Mouse (Mus musculus): ENCODE data around the gene Shb. TPM values are rescaled to one million over a fixed set of nuclear protein-coding genes. Genes with fewer than 3 reads are reported as not detected.

Gene Shb
- polyA plus RNA-seq, 1 experiment from 2014 or later = 6.6 TPM

- 3% methylated on average over 5 of the region's 5 CpGs for WGBS
- Histone ChIP-seq H3K4me2 (peak overlapping the region; percentile 15), H3K4me3 (replicated peaks) (no peak overlapping the region), H3K9me3 (no peaks in the 10 kb centered on the region), H3K27ac (peak overlapping the region; percentile 36), H3K9ac (replicated peaks) (no peak overlapping the region), H3K4me1 (replicated peaks) (peaks cover 99% of the 10 kb centered on the region), H3K36me3 (peaks cover 8% of the 10 kb centered on the region; the same call in 1 of the 2 replicates), H3K27me3 (0 out of 2 replicates have a peak, but pooled peaks cover 5% of the 10 kb centered on the region)
- ATAC-seq (ENCODE audit: insufficient number of reproducible peaks, insufficient read depth, low FRiP score, low TSS enrichment, low read depth) = no peak
These were observed 39.6 kb downstream of the Shb start for GRCm38 (mm10) chr4:45492681-45493081.

DNA sequence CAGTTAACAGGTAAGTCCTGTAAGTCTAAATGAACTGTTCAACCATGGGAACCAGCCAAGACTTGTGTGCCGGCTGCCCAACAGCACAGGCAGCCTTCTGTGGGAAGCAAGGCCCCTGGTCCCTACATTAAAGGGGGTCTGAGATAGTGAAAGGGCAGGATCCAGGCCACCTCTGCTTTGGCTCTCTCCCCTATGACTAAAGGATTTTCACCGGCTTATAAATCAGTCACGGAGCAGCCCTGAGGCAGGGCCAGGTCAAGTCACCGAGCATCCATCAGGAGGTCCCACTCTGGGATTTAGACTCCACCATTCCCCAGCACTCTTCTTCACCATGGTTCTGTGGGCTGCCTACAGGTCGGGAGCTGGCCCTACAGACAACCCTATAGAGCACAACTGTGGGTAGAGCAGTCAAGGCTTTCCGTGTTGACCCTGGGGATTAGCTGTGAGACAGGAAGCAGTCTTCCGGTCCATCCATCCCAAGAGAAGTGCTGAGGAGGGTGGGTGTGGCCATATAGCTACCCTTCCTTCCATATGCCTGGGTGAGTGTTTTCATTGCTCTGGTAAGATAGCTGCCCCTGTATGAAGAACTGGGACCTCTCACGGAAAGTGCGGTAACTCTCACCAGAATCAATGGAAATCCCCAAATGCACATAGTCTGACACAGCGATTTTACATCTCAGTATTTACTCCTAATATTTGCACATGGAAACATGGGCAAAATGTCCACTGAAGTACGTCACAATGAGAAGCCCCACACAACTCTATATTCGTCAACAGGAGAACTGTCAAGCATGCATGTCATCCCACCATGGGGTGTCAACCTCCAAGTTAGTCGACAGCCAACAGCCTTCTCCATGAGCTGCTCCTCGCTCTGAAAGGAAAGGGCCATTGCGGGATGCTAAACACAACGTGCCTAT is 40.3 kb downstream of the Shb start:
- no peak overlapping the region for H3K9ac ChIP-seq (replicated peaks)
- peak overlapping the region; percentile 21; the same call in 1 of the 2 replicates for H3K4me2 ChIP-seq
- no peaks in the 10 kb centered on the region for H3K27me3 ChIP-seq
- no peak for ATAC-seq (ENCODE audit: insufficient number of reproducible peaks, insufficient read depth, low FRiP score, low TSS enrichment, low read depth)
- 30% methylated on average over 16 of the region's 16 CpGs for whole genome bisulfite sequencing
- peaks cover 15% of the 10 kb centered on the region for H3K36me3 ChIP-seq
- peak overlapping the region; percentile 36 for H3K27ac ChIP-seq
- no peaks in the 10 kb centered on the region for H3K9me3 ChIP-seq
- H3K4me1 ChIP-seq (replicated peaks) = peaks cover 96% of the 10 kb centered on the region
- no peak overlapping the region for H3K4me3 ChIP-seq (replicated peaks)

DNA sequence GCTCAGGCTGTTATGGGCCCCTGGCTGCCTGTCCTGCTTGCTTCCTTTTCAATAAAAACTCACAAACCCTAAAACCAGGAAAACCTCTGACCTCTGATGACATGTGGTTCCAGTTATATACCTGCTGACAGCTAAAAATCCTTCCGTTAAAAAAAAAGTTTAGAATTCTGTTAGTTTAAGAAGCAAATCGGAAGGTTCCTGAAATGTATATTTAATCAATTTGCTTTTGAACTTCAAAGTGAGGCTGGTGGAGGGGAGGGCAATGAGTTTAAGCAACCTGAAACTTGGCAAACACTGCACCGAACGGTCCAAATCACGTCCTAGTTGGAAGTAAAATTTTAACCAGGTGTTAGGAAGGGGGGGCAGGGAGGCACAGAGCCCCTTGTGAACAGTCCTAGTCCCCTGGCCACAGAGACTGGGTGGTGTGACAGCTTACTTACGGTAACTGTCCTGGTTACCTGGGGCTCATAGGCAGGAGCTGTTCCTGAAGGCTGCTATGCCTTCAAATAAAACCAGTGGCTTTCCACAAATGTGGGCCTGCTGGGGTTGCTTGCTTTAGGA is 41.1 kb downstream of the Shb start:
- WGBS = 4% methylated on average over 6 of the region's 6 CpGs
- H3K4me3 ChIP-seq (replicated peaks) = no peak overlapping the region
- no peaks in the 10 kb centered on the region for H3K9me3 ChIP-seq

DNA sequence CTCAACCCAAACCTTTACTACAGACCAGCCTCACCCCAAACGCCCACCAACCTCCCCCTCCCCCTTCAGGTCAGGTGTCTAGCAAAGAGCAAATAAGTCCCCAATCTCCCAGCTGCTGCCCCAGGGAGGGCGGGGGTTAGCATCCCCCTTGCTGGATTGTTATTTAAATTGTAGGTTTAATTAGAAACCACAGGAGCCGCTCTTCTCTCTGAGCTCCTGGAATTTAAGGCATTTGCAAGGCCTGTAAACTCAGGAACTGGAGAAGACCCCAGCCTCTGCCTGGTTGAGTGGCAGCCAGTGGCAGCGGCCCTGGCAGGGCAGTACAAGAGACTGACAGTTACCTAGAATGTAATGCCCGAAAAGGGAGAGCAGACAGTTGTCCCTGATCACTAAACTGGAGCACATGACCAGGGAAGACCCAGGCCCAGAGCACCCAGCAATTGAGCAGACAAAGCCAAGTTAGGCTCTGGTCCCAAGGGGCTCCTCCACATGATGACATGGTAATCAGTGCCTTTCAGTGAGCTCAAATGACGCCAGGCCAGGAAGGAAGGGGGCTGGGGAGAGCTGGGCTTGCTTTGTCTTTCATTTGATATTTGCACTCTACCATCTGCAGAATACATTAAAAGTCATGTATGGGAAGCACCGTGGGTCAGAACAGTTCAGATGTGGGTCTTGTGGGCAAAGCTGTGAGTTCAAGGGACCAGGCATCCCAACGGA is 42.1 kb downstream of the Shb start:
- Histone ChIP-seq H3K27ac (peak overlapping the region; percentile 77), H3K27me3 (no peaks in the 10 kb centered on the region), H3K9me3 (no peaks in the 10 kb centered on the region), H3K36me3 (peaks cover 17% of the 10 kb centered on the region), H3K4me3 (replicated peaks) (no peak overlapping the region), H3K4me2 (peak overlapping the region; percentile 21), H3K4me1 (replicated peaks) (peaks cover 84% of the 10 kb centered on the region), H3K9ac (replicated peaks) (no peak overlapping the region)
- 6% methylated on average over 8 of the region's 8 CpGs for WGBS
- no peak for ATAC-seq (ENCODE audit: insufficient number of reproducible peaks, insufficient read depth, low FRiP score, low TSS enrichment, low read depth)

More for the DNA sequence above, 41.1 kb downstream of the Shb start:
- Histone ChIP-seq H3K36me3 (peaks cover 17% of the 10 kb centered on the region), H3K27me3 (no peaks in the 10 kb centered on the region), H3K4me2 (peak overlapping the region; percentile 21), H3K9ac (replicated peaks) (no peak overlapping the region), H3K27ac (peak overlapping the region; percentile 77), H3K4me1 (replicated peaks) (peaks cover 89% of the 10 kb centered on the region)
- no peak for ATAC-seq (ENCODE audit: insufficient number of reproducible peaks, insufficient read depth, low FRiP score, low TSS enrichment, low read depth)

GRCm38 (mm10) chr4:45489141-45490035 is 42.9 kb downstream of the Shb start:
- Histone ChIP-seq H3K4me2 (peak overlapping the region; percentile 21; the same call in 1 of the 2 replicates), H3K36me3 (peaks cover 17% of the 10 kb centered on the region), H3K4me1 (replicated peaks) (peaks cover 80% of the 10 kb centered on the region), H3K9ac (replicated peaks) (0 out of 2 replicates have a peak overlapping the region, but pooled peaks have one; percentile 0), H3K4me3 (replicated peaks) (no peak overlapping the region), H3K27ac (peak overlapping the region; percentile 77), H3K9me3 (no peaks in the 10 kb centered on the region), H3K27me3 (no peaks in the 10 kb centered on the region)
- 30% methylated on average over 18 of the region's 18 CpGs for WGBS
- no peak for ATAC-seq (ENCODE audit: insufficient number of reproducible peaks, insufficient read depth, low FRiP score, low TSS enrichment, low read depth)

DNA sequence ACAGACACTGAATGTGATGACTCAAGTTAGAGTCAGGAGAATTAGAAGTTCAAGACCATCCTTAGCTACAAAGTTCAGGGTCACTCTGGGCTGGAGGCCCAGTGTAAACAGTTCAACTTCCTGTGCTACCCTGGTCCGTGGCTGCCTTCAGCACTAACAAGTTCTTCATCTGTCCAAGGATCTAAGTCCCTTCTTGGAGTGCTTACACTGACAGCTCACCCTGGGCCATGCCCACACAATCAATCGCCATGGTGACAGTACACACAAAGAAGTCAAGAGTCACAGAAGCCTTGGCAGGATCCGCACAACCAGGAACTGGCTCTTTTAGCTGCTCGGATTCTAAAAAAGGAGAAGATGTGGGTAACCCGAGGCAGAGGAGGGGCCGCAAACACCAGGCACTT is 44.6 kb downstream of the Shb start:
- H3K36me3 ChIP-seq = peaks cover 17% of the 10 kb centered on the region
- no peaks in the 10 kb centered on the region for H3K27me3 ChIP-seq
- no peak overlapping the region for H3K27ac ChIP-seq
- H3K4me2 ChIP-seq = no peak overlapping the region
- no peaks in the 10 kb centered on the region for H3K9me3 ChIP-seq
- no peak overlapping the region for H3K9ac ChIP-seq (replicated peaks)
- ATAC-seq (ENCODE audit: insufficient number of reproducible peaks, insufficient read depth, low FRiP score, low TSS enrichment, low read depth) = no peak
- 55% methylated on average over 6 of the region's 6 CpGs for WGBS
- H3K4me1 ChIP-seq (replicated peaks) = peaks cover 75% of the 10 kb centered on the region
- no peak overlapping the region for H3K4me3 ChIP-seq (replicated peaks)

DNA sequence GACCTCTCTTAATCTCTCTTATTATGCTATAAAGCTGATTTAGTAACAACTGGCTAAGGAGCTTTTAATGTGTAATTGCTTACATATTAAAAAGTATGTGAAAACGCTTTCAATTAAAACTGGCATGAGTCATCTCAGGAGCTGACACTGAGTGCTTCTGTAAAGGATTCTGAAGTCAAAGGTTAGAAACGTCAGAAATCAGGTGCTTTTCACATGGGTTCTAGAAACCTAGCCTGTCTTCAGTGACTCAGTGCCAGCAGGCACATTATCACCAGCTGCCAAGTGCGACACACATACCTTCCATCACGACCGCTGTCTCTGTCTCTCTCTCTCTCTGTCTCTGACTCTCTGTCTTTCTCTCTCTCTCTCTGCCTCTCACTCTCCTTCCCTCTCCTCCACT is 47.2 kb downstream of the Shb start:
- H3K27ac ChIP-seq = no peak overlapping the region
- peaks cover 63% of the 10 kb centered on the region for H3K4me1 ChIP-seq (replicated peaks)
- H3K9me3 ChIP-seq = no peaks in the 10 kb centered on the region
- WGBS = 69% methylated on average over 5 of the region's 5 CpGs
- 0 out of 2 replicates have a peak, but pooled peaks cover 4% of the 10 kb centered on the region for H3K27me3 ChIP-seq
- no peak overlapping the region for H3K4me3 ChIP-seq (replicated peaks)
- H3K9ac ChIP-seq (replicated peaks) = no peak overlapping the region
- no peak overlapping the region for H3K4me2 ChIP-seq
- H3K36me3 ChIP-seq = peaks cover 17% of the 10 kb centered on the region
- no peak for ATAC-seq (ENCODE audit: insufficient number of reproducible peaks, insufficient read depth, low FRiP score, low TSS enrichment, low read depth)

DNA sequence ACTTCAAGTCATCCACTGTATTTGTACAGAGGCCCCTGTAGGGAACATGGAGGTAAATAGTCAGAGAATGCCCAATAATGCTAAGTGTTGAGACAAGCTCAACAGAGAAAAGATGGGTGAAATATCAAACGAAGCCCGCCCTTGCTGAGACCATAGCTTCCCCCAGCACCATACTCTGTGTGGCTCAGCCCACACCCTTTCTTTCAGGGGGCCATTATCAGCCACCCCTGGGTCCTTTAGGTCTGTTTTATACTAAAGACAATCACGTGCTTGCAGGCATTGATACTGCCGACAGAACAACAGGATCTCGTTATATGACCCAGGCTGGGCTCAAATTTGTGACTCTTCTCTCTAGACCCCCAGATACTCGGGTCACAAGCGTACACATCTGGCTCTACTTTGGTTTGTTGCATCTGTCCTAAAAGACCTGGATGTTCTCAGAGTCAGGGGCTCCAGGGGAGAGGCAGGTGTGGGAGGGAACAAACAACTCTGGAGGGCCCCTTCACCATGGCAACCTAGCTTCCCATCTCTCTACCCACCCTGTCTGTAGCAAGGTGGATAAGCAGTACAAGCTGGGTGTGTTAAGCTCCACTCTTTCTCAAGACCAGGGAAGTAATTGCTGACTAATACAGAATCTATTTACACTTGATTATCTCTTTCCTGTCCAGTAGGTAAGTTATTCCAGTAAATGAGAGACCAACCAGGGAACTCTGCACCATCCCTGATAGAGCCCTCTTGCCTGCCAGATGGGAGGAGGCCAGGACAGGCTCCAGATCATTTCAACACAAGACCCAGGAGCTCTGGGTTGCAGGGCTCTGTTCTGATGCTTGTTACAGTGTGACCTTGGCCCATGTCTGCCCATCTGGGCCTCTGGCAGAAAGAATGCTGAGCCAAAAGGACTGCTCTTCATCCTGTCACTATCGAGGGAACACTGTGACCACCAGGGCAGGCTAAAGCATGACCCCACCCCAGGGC is 48.7 kb downstream of the Shb start:
- Histone ChIP-seq H3K9ac (replicated peaks) (no peak overlapping the region), H3K9me3 (no peaks in the 10 kb centered on the region), H3K4me3 (replicated peaks) (no peak overlapping the region), H3K27ac (no peak overlapping the region), H3K36me3 (peaks cover 17% of the 10 kb centered on the region), H3K27me3 (0 out of 2 replicates have a peak, but pooled peaks cover 4% of the 10 kb centered on the region), H3K4me2 (no peak overlapping the region), H3K4me1 (replicated peaks) (peaks cover 62% of the 10 kb centered on the region)
- 47% methylated on average over 8 of the region's 8 CpGs for WGBS
- no peak for ATAC-seq (ENCODE audit: insufficient number of reproducible peaks, insufficient read depth, low FRiP score, low TSS enrichment, low read depth)

- Histone ChIP-seq H3K9ac (replicated peaks) (no peak overlapping the region), H3K36me3 (peaks cover 5% of the 10 kb centered on the region), H3K4me1 (replicated peaks) (peaks cover 62% of the 10 kb centered on the region), H3K4me2 (no peak overlapping the region), H3K27ac (no peak overlapping the region), H3K4me3 (replicated peaks) (no peak overlapping the region), H3K27me3 (0 out of 2 replicates have a peak, but pooled peaks cover 4% of the 10 kb centered on the region), H3K9me3 (no peaks in the 10 kb centered on the region)
- ATAC-seq (ENCODE audit: insufficient number of reproducible peaks, insufficient read depth, low FRiP score, low TSS enrichment, low read depth) = no peak
- 88% methylated on average over 13 of the region's 13 CpGs for WGBS
These were observed 50.0 kb downstream of the Shb start for GRCm38 (mm10) chr4:45482271-45482670.

All from limb, embryonic 12.5 days (tissue).